Mouse (Mus musculus): ENCODE data around the gene Jak3.

GRCm38 (mm10) chr8:71631897-71632296 lies 44.2 kb upstream of the Jak3 start:
- no peak for TF ChIP-seq CTCF (IDR thresholded peaks at IDR 0.05; ENCODE audit: control insufficient read depth, insufficient read depth, low read length)
- TF ChIP-seq POLR2A (IDR thresholded peaks at IDR 0.05; ENCODE audit: borderline replicate concordance, control insufficient read depth, low read depth, low read length) = no peak

All from bone marrow, adult 2 months (tissue).